Mouse (Mus musculus) ES-Bruce4 (cell line): ENCODE measurements around the gene Epo.

ENCODE experiments used
- CTCF ChIP-seq: IDR thresholded peaks from one replicate; pipeline ENCODE4 v1.8.1; 2011; ENCODE audit warnings: low read depth, low read length
- EP300 ChIP-seq: IDR thresholded peaks from 2 replicates; pipeline ENCODE4 v1.6.1; 2011; ENCODE audit warnings: low read depth, low read length; ENCODE audit not compliant: insufficient read depth
- POLR2A ChIP-seq: IDR thresholded peaks from one replicate; pipeline ENCODE4 v1.8.1; 2011; ENCODE audit warnings: low read length; ENCODE audit not compliant: insufficient read depth

GRCm38 (mm10) chr5:137455206-137455605 is 77.8 kb downstream of the Epo start:
- TF ChIP-seq CTCF (no peak), POLR2A (no peak), EP300 (no peak)
